Mouse (Mus musculus) left cerebral cortex, adult 9 months (tissue): ENCODE data around the gene Rps26.

Source experiments
- DNase-seq, 2 experiments: peaks; one replicate each; pipeline ENCODE4 v3.0.0; 2022; ENCODE audit warnings: low spot score in 2 of 2

Gene Rps26

GRCm38 (mm10) chr10:128612433-128613153 is 14.0 kb downstream of the Rps26 start:
- peak in 1 of 2 experiments; percentile 69 for DNase-seq

GRCm38 (mm10) chr10:128606483-128606882 is 20.1 kb downstream of the Rps26 start:
- no peak for DNase-seq

GRCm38 (mm10) chr10:128602470-128603128 is 23.9 kb downstream of the Rps26 start:
- no peak for DNase-seq

GRCm38 (mm10) chr10:128601499-128601898 is 25.0 kb downstream of the Rps26 start:
- no peak for DNase-seq

- no peak for DNase-seq
These were observed 28.1 kb downstream of the Rps26 start for GRCm38 (mm10) chr10:128598476-128598875.

- DNase-seq = no peak
These were observed 33.8 kb downstream of the Rps26 start for GRCm38 (mm10) chr10:128592797-128593196.

GRCm38 (mm10) chr10:128591436-128591835 is 35.1 kb downstream of the Rps26 start:
- no peak for DNase-seq

GRCm38 (mm10) chr10:128590193-128590690 is 36.3 kb downstream of the Rps26 start:
- DNase-seq = peak in 1 of 2 experiments; percentile 40

GRCm38 (mm10) chr10:128589464-128590192 is 36.9 kb downstream of the Rps26 start, which contains the start of gene Erbb3:
TSS of gene Erbb3 (minus strand) at chr10:128589652.
- no peak for DNase-seq

- DNase-seq = no peak
These were observed 37.6 kb downstream of the Rps26 start for GRCm38 (mm10) chr10:128588775-128589463.

- DNase-seq = no peak
These were observed 38.4 kb downstream of the Rps26 start for GRCm38 (mm10) chr10:128588136-128588535.

GRCm38 (mm10) chr10:128587697-128588096 is 38.9 kb downstream of the Rps26 start:
- DNase-seq = no peak

- no peak for DNase-seq
These were observed 39.4 kb downstream of the Rps26 start for GRCm38 (mm10) chr10:128587120-128587519.

GRCm38 (mm10) chr10:128586546-128586945 is 40.0 kb downstream of the Rps26 start:
- DNase-seq = peak in 1 of 2 experiments; percentile 21

- no peak for DNase-seq
These were observed 42.2 kb downstream of the Rps26 start for GRCm38 (mm10) chr10:128584386-128584785.

- no peak for DNase-seq
These were observed 42.9 kb downstream of the Rps26 start for GRCm38 (mm10) chr10:128583644-128584043.

- DNase-seq = no peak
These were observed 46.8 kb downstream of the Rps26 start for GRCm38 (mm10) chr10:128579731-128580130.

- no peak for DNase-seq
These were observed 47.2 kb downstream of the Rps26 start for GRCm38 (mm10) chr10:128579298-128579697.

GRCm38 (mm10) chr10:128578330-128578729 is 48.2 kb downstream of the Rps26 start:
- no peak for DNase-seq

GRCm38 (mm10) chr10:128575063-128575462 is 51.5 kb downstream of the Rps26 start:
- no peak for DNase-seq
